Mouse (Mus musculus) fibroblast of lung, adult 2 months (primary cell): ENCODE measurements at regions not wholly inside any gene's neighbourhood (a gene's known extent, or its start where the extent isn't known, plus 50 kb on each side); places are given as distances from the start of the nearest gene placed in this dataset.

Source experiments
- DNase-seq: peaks from one replicate; pipeline ENCODE4 v3.0.0-alpha.2; 2011; ENCODE audit warnings: low read depth

DNA sequence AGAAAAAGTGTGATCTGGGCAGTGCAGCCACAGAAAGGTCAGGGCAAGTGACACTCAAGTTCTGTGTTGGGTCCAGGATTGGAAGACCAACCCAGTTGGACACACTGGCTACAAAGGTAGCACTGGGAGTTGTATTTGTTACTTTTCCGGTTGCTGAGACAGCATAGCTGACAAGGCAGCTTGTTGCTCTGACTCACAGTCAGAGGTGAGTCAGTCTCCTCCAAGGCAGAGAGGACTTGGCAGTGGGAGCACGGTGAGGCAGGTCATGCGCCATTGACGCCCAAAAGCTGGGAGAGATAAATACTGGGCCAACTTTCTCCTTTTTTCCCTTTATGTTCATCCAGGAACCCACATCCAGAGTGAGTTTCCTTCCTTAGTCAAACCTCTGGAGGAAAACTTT, 88.4 kb downstream of the Zfp706 start:
- DNase-seq = peak; percentile 67

DNA sequence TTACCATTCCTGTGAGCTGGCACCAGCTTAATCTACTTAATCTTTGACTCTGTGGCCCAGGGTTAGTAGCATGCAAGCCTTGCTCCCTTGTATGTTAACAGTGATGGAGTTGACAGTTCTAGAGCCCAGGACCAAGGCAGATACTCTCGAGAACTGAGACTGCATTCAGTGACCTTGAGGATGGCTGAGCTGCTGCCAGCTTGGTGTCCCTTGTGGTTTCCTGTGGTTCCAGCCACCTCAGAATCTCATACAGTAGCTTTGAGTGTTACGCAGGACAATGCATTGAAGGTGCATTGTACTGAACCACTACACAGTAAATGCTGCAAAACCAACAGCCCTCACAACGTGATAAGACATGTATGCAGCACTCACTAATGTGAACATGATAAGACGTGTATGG, 90.6 kb downstream of the Zfp706 start:
- DNase-seq = no peak

GRCm38 (mm10) chr15:36914239-36915100, 93.1 kb downstream of the Zfp706 start:
- DNase-seq = no peak

- no peak for DNase-seq
These were observed 94.3 kb downstream of the Zfp706 start for GRCm38 (mm10) chr15:36913308-36913707.

DNA sequence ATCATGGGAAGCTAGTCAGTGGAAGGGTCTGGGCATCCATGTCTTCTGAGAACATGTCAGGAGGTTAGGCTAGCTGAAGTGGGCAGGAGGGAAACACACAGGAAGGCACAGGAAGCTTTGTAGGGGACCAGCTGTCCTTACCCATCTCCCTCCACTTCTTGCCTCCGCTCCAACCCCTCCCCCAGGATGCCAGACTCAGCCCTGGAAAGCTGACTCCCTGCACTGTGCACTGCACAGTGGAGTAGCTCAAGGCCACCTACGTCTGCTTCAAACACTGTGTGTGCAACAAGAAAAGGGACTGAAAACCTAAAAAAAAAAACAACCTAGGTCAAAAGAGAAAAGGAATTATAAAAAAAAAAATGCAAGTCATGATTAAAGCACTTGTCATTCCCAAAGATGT, 97.3 kb downstream of the Zfp706 start:
- DNase-seq = no peak

GRCm38 (mm10) chr15:36909494-36909893, 98.1 kb downstream of the Zfp706 start:
- no peak for DNase-seq

GRCm38 (mm10) chr15:36906789-36907188, 100.8 kb downstream of the Zfp706 start:
- no peak for DNase-seq

- DNase-seq = no peak
These were observed 101.5 kb downstream of the Zfp706 start for GRCm38 (mm10) chr15:36906052-36906451.

- DNase-seq = no peak
These were observed 103.7 kb downstream of the Zfp706 start for GRCm38 (mm10) chr15:36903922-36904321.

DNA sequence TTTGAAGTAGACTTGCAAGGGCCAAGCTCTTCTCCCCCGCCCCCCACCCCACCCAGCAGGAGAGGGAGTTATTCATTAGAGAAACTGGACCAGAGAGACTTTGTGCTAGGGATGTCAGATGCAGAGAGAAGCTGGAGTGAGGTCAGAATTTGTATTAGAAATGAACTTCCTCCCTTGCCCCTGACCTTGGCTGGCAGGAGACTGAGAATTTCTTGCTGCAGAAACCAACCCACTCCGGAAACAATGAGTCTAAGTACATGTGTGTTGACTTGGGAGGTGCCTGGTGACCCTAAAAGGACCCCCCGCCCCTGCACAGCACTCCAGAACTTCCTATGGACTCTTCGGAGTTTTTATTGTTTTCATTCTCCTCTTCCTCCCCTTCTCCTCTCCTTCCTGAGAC, 104.3 kb downstream of the Zfp706 start:
- no peak for DNase-seq

DNA sequence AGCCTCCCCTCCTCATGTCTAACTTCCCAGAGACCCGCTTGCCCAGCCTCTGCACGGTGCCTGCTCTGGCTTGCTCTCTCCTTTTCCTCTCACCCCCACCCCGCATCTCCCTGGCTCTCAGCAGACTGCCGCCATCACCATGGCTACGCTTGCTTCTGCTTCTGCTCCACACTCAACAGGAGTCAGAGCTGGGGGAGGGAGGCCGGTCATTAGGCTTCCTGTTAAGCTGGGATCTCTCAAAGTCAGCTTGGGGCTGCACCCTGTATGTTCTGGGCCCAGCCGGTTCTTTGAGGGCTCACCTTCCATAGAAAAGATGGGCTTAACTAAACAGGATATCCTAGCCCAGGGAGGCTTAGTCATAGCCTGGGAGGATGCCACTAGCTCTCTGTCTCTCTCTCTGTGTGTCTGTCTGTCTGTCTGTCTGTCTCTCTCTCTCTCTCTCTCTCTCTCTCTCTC, 105.7 kb downstream of the Zfp706 start:
- no peak for DNase-seq

- no peak for DNase-seq
These were observed 106.2 kb downstream of the Zfp706 start for GRCm38 (mm10) chr15:36901350-36901749.

DNA sequence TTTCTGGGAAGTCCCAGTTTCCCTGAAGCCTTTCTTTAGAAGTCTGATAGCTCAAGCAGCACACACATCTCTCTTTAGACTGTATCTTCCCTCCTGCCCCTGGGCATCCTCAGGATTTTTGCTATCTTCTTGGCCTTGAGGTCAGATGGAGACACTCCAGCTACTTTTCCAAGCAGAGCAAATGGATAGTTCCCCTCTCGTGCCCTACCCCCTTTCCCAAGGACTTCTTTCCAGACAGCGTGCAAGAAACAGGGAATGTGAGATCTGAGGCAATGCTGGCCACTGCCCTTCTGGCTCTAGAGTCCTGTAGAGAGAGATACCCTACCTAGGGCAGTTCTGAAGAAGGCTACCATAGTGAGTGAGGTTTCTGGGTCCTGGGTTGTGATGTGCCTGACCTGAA, 106.6 kb downstream of the Zfp706 start:
- DNase-seq = no peak

DNA sequence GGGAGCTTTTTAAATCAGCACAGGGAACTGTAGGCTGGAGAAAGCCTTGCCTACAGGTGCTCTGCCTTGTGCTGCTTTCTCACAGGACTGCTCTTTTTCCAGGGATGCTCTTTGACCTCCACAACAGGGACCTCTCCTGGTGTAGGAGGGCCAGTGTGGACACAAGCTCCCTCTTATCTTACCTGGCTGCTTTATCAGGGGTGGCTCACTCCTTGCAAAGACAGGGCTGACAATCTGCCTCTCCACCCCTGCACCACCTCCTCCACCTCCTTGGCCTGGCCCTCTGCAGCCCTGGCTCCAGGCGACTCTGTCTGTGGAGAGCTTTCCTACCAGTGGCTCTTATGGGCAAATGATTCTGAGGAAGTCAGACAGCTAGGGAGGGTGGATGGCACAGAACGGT, 107.7 kb downstream of the Zfp706 start:
- DNase-seq = no peak

- no peak for DNase-seq
These were observed 108.6 kb downstream of the Zfp706 start for GRCm38 (mm10) chr15:36898857-36899523.

GRCm38 (mm10) chr15:36898326-36898725, 109.2 kb downstream of the Zfp706 start:
- no peak for DNase-seq

GRCm38 (mm10) chr15:36896265-36896664, 111.3 kb downstream of the Zfp706 start:
- no peak for DNase-seq

DNA sequence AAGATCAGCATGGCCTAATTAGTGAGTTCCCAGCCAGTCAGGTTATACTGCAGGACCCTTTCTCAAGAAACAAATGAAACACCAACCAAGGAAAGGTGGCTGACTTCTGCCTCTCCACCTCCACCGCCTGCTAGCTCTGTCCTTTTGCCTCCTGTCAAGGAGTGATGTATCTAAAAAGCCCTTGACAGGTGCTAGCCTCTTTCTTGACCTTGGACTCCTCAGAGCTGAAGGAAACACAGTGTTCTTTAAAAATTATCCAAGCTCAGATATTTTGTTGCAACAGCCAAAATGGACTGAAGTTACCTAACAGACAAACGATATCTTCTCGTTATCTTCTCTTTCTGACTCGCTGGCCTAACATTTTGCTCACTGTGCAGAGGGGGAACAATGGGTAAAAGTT, 112.5 kb downstream of the Zfp706 start:
- no peak for DNase-seq

DNA sequence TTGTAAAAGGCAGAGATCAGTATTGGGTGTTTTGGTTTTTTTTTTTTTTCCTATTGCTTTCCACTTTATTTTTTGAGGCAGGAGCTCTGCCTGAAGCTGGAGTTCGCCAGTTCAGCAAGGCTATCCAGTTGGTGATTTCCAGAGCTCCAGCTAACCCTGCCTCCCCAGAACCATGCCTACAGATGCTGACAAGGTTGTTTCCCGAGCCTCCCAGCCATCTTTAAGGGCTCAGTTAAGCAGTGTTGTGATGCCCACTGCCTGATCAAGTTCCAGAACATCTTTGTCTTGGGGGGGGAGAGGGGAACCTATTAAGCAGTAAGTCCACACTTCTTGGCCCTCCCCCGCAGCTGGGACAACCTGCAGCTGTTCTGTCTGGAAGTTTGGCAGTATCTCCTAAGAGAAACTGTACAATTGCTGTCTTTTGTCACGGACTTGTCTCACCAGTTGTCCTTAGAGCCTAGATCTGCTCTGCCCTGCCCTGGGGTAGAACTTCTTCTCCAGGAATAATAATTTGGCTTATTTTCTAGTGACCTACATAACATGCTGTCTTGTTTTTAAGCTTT, 114.1 kb downstream of the Zfp706 start:
- DNase-seq = no peak

DNA sequence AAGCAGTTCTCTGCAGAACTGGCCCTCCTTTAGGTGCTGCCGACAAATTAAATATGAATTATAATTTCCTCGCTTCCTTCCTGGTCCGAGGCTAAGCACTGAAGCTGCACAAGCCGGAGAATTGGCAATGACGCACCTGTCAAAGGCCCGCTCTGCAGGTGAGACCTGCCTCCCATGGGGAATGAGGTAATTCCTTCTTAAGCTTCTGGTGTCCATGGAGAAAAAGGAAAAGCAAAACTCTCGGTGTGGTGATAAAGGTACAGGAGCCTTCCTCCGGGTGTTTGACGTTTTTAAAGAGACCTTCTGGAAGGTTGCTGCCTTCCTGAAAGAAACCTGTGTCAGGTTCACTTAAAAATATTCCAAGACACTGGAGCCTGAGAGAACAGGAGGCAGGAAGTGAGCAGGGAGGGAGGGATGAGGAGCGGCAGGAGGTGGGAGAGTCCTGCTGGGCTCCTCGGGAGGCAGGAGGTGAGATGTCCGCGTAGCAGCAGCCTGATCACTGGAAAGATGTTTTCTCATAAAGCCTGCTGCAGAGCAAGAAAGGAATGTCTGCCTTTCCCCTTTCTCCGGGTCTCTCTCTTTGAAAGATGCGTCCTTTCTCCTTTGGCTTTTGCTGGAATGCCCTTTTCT, 114.9 kb downstream of the Zfp706 start:
- DNase-seq = no peak

DNA sequence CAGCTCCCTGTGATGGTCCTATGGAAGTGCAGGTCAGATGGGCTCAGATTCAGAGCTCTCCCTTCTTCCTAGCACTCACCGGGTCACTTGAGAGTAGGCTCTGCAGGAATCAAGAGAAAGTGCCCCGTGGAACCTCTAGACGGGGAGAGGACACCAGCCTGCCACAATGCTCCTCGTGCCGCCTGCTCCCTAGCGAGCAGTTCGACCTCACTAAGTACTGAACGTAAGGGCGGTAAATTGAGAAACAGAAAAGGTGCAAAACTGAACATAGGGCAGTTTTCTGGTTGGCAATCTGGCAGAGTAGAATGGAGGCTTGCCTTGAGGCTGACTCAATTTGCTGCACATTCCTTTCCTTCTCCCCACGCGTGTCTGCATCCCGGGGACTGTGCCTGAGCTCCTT, 115.7 kb downstream of the Zfp706 start:
- DNase-seq = no peak

DNA sequence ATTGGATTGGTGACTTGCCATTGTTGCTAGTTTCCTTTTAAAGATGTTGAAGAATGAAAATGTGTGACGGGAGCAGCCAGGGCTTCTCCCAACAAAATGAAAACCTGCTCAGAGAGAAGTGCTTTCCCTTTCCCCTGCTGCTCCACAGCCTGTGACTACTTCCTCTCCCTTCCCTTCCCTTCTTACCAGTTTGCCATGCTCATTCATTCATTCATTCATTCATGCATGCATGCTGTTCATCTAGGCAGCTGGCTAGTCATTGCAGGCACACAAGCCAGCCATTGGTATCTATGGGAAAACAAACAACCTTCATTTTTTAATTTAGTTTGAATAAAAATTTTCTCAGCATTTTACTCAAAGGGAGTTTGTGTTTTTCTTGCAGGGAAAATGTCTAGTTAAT, 116.3 kb downstream of the Zfp706 start:
- DNase-seq = no peak

- DNase-seq = no peak
These were observed 118.5 kb downstream of the Zfp706 start for GRCm38 (mm10) chr15:36889072-36889471.
